Mouse (Mus musculus): ENCODE measurements around the gene A730049H05Rik.

DNA sequence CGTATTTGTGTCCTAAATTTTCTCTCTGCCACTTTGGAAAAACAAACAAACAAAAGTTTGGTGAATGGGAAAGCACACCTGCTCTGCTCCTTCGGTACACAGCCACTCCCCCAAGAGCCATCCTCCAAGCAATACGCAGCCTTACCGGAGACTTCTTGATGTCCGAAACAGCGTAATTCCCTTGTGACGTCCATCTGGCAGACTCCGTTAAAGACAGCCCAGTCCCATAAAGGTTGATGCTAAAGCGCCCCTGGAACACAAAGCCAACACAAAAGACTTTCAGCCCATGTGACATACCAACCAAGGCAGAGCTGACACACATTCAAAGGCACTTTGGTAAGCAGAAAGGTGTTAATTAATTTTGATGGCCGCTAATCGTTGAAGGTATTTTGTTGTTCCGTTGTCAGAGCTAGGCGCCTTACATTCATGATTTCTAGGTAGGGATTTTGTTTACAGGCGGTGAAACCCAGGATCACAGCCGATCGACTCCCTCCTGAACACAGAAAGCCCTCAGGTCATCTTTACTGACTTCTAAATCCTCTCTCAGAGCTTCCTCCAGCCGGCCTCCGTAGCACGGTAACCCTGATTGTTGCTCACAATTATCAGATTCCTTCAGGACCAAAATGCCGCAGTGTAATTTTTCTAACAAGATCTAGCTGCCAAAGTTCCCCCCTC, 29.4 kb upstream of the A730049H05Rik start:
- no peak for TF ChIP-seq MYOG (IDR thresholded peaks at IDR 0.05; ENCODE audit: control insufficient read depth, extremely low read depth, insufficient read length)
- no peak for TF ChIP-seq CTCF (IDR thresholded peaks at IDR 0.05; ENCODE audit: control insufficient read depth, insufficient read depth, insufficient read length)
- TF ChIP-seq MAX (IDR thresholded peaks at IDR 0.05), result no peak
